Mouse (Mus musculus) hindbrain, embryonic 13.5 days (tissue): ENCODE measurements around the gene Robo3. TPM values are rescaled to one million over a fixed set of nuclear protein-coding genes. Genes with fewer than 3 reads are reported as not detected.

Experiments used
- ATAC-seq: fragments of 200-750 bp; cut with Nextera tagmentation; 2 replicates; pipeline ENCODE4 v1.8.0; 2017; ENCODE audit warnings: moderate TSS enrichment; ENCODE audit not compliant: low FRiP score
- H3K27ac ChIP-seq: fragments of 300-500 bp; sonication (generic); 2 replicates; pipeline ENCODE4 v1.5.1; 2015; ENCODE audit warnings: inconsistent platforms, mild to moderate bottlenecking, moderate library complexity
- H3K27me3 ChIP-seq: fragments of 300-500 bp; sonication (generic); 2 replicates; pipeline ENCODE4 v1.6.1; 2015; ENCODE audit warnings: mild to moderate bottlenecking, inconsistent platforms
- H3K36me3 ChIP-seq: fragments of 300-500 bp; sonication (generic); 2 replicates; pipeline ENCODE4 v1.6.1; 2015; ENCODE audit warnings: mild to moderate bottlenecking, inconsistent platforms
- H3K4me1 ChIP-seq: fragments of 300-500 bp; sonication (generic); replicated peaks from 2 replicates; pipeline ENCODE4 v1.6.1; 2015; ENCODE audit warnings: inconsistent platforms
- H3K4me2 ChIP-seq: fragments of 300-500 bp; sonication (generic); 2 replicates; pipeline ENCODE4 v1.6.1; 2015; ENCODE audit warnings: inconsistent platforms, mild to moderate bottlenecking, moderate library complexity
- H3K4me3 ChIP-seq: fragments of 300-500 bp; sonication (generic); 2 replicates; pipeline ENCODE4 v1.5.1; 2015; ENCODE audit warnings: mild to moderate bottlenecking, inconsistent platforms
- H3K9ac ChIP-seq: fragments of 300-500 bp; sonication (generic); 2 replicates; pipeline ENCODE4 v1.6.1; 2015; ENCODE audit warnings: mild to moderate bottlenecking, inconsistent platforms
- H3K9me3 ChIP-seq: fragments of 300-500 bp; sonication (generic); 2 replicates; pipeline ENCODE4 v1.6.1; 2016; ENCODE audit warnings: inconsistent platforms
- WGBS: fragments of 180-500 bp; shearing (Covaris S2); methylation state at CpG from one replicate; pipeline ENCODE4 v1.1.7; 2015; 5-methylcytosine and 5-hydroxymethylcytosine counted together
- polyA plus RNA-seq: library from polyadenylated mRNA; unstranded; fragments of >200 nt; fragmentation: Nextera tagmentation; extraction: Ambion mirVana; gene quantifications from 2 replicates; pipeline ENCODE4 v1.2.1, GENCODE M21; 2015

The Robo3 gene
- polyA plus RNA-seq, 1 experiment from 2014 or later, result 91.3 TPM

DNA sequence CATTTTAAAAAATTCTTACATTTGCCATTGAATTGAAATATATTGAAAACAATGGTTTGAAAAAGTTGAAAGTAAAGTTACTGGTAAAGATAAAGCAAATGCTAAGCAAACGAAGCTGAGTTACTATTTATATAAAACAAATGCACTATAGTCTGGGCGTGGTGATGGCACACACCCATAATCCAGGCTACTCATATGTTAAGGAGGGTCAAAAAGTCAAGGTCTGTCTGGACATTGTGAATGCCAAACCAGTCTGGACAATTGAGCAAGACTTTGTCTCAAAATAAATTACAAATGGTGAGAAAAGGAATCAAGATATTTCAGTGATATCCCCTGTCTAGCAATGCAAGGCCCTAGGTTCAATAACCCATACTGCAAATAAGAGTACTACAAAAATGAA, 42.2 kb downstream of the Robo3 start:
- Histone ChIP-seq H3K9me3 (no peaks in the 10 kb centered on the region), H3K27me3 (peaks cover 10% of the 10 kb centered on the region), H3K4me2 (no peak overlapping the region), H3K9ac (no peak overlapping the region), H3K27ac (no peak overlapping the region), H3K36me3 (no peaks in the 10 kb centered on the region), H3K4me3 (no peak overlapping the region), H3K4me1 (no peaks in the 10 kb centered on the region)
- no peak for ATAC-seq
- WGBS, result 60% methylated on average over 2 of the region's 2 CpGs

DNA sequence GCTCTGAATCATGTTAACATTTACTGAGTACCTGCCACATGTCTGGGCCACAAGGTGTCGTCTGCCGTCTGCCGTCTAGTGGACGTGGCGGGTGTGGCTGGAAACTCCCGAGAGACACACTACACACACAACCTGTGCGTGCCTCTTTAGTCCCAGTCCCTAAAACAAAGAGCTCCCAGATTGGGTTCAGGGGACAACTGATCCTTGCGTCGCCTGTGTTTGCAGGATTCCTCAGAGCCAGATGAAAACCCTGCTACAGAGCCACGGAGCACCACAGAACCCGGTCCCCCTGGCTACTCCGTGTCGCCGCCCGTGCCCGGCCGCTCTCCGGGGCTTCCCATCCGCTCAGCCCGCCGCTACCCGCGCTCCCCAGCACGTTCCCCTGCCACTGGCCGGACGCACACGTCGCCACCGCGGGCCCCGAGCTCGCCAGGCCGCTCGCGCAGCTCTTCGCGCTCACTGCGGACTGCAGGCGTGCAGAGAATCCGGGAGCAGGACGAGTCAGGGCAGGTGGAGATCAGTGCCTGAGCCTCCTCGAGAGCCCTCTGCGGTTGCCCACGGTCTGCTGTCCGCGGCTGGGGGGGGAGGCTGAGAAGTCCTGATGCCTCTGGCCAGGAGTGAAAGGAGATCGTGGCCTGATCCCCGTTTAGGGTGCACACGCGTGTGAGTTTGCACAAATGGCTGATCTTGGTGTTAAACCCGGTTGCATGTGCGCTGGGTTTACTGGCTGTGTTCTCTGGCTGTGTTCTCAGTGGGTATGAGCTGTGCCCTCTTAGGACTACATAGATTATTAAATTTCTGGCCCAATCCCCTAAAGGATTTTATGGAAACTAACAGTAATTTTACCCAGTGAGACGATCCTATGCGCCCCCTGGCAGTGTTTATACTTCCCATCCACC, 48.5 kb downstream of the Robo3 start:
- Histone ChIP-seq H3K36me3 (no peaks in the 10 kb centered on the region), H3K27ac (peak overlapping the region; percentile 60), H3K9me3 (no peaks in the 10 kb centered on the region), H3K4me1 (peaks cover 9% of the 10 kb centered on the region), H3K4me3 (peak overlapping the region; percentile 56), H3K9ac (peak overlapping the region; percentile 79), H3K27me3 (peaks cover 16% of the 10 kb centered on the region), H3K4me2 (peak overlapping the region; percentile 81)
- ATAC-seq, result peak; percentile 88
- WGBS, result 8% methylated on average over 47 of the region's 54 CpGs

DNA sequence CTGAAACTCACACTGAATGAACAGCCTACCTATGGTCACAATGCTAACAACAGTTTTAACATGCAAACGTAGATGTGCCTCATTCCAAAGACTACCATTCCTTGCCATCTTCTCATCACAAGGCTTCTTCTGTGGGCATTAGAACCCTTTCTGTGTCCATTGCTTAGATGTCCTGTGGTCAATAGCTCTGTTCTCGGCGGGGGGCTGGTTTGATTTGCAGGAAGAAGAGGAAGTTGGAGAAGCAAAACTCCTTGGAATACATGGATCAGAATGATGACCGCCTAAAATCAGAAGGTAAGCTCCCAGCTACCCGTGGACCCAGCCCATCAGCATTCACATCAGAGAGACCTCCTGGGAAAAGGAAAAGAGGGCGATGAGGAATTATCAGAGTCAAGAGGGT, 49.9 kb downstream of the Robo3 start:
- Histone ChIP-seq H3K4me2 (no peak overlapping the region), H3K36me3 (no peaks in the 10 kb centered on the region), H3K4me1 (peaks cover 9% of the 10 kb centered on the region), H3K9ac (no peak overlapping the region), H3K27ac (no peak overlapping the region), H3K27me3 (peaks cover 16% of the 10 kb centered on the region), H3K4me3 (no peak overlapping the region), H3K9me3 (no peaks in the 10 kb centered on the region)
- no peak for ATAC-seq
- WGBS, result 92% methylated on average over 6 of the region's 6 CpGs

DNA sequence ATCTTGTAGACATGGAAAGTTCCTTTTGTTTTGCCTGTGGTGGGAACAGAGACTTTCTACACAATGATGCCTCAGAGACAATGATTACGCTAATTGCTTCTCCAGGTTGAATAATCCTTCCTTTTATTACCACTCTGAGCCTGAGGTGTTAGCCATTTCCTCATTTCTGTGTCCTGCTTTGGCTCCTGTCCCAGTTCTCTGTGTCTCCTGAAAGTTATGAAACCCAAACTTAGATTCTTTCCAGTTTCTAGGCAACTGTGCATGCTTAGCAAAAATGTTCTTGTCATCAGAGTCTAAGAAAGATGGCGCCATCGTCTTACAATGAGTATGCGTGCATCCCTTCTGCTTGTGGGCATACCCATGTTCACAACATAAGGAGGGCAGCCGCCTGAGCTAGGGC, 57.3 kb downstream of the Robo3 start:
- no peaks in the 10 kb centered on the region for H3K36me3 ChIP-seq
- H3K4me2 ChIP-seq, result no peak overlapping the region
- no peak overlapping the region for H3K4me3 ChIP-seq
- WGBS, result 80% methylated on average over 5 of the region's 5 CpGs
- no peak overlapping the region for H3K27ac ChIP-seq
- no peaks in the 10 kb centered on the region for H3K4me1 ChIP-seq
- H3K9ac ChIP-seq, result no peak overlapping the region
- no peaks in the 10 kb centered on the region for H3K9me3 ChIP-seq
- H3K27me3 ChIP-seq, result no peaks in the 10 kb centered on the region
- ATAC-seq, result no peak

DNA sequence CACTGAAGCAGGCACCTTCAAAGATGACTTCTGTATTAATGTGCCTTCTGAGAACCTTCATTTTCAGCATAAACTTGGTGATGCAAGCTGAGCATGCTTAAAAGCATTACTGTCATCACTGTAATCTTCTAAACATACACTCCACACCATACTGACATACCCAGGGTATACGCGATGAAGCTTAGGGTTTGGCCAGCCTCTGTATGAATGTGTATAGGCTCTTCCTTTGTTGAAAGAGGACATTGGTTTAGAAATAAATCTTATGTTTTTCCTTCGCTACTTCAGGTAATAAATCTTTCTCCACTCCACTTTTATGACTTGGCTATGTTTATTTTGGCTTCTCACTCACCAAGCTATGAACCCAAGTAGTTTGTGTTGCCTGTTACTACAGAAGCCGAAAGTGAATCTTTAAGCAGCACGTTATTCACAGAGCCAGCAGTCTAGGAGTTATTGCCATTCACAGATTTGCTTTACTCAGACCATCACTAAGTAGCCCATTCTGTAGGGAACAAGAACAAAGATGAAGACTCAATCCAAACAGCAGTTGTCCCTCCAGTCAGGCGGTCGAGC, 61.7 kb downstream of the Robo3 start:
- Histone ChIP-seq H3K27ac (no peak overlapping the region), H3K36me3 (no peaks in the 10 kb centered on the region), H3K4me1 (no peaks in the 10 kb centered on the region), H3K4me3 (no peak overlapping the region), H3K4me2 (no peak overlapping the region), H3K9me3 (no peaks in the 10 kb centered on the region), H3K9ac (no peak overlapping the region), H3K27me3 (no peaks in the 10 kb centered on the region)
- 88% methylated on average over 7 of the region's 7 CpGs for WGBS
- ATAC-seq, result no peak

DNA sequence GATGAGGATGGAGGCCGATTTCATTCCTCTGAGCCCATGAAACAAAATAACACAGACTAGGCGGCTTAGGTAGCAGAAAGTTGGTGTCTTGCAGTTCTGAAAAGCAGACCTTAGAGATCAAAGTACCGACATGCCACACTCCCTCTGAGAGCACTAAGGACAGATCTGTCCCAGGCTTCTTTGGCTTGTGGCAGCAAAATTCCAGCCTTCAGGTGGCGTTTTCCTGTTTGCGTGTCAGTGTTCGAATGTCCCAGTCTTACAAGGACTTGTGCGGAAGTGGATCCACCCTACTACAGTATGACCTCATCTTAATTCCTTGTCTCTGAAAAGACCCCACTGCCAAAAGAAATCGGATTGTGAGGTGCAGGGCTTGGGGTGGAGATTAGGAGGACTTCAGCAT, 64.2 kb downstream of the Robo3 start:
- Histone ChIP-seq H3K27me3 (no peaks in the 10 kb centered on the region), H3K27ac (no peak overlapping the region), H3K4me3 (no peak overlapping the region), H3K9me3 (no peaks in the 10 kb centered on the region), H3K36me3 (no peaks in the 10 kb centered on the region), H3K9ac (no peak overlapping the region), H3K4me2 (peak overlapping the region; percentile 1; the same call in 1 of the 2 replicates), H3K4me1 (no peaks in the 10 kb centered on the region)
- no peak for ATAC-seq
- WGBS, result 88% methylated on average over 8 of the region's 8 CpGs

DNA sequence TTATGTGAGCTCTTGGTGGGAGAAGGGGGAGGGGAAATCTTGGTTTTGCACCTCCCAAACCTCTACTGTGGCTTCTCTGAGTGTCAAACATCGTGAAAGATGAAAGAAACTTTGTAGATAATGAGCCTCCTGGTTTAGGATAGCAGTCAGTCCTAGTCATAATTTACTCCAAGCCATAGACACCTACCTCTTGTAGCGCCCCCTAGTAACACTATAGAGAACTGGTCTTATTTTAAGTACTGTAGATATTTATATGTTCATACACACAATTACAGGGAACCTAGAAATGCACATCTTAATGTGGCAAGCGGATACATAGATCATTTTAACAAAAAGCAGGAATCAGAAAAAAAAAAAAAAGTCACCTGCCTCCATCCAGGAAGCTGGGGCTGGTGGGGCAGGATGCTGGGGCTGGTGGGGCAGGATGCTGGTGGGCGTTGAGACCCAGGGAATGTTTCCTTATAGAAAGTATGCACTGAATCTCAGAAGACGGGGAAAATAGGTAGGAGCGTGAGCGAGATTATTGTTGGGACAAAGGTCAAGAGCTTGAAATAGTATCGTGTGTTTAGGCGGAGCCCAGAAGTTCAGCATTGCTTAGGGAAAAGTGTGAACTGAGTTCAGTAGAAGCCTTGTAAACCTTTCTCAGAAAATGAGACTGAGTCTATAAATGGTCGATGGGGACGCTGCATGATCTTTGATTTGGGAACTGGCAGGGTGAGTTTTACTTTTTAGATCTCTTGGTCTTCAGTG, 64.8 kb downstream of the Robo3 start:
- no peak overlapping the region for H3K9ac ChIP-seq
- H3K27me3 ChIP-seq, result no peaks in the 10 kb centered on the region
- H3K4me2 ChIP-seq, result peak overlapping the region; percentile 1; the same call in 1 of the 2 replicates
- 90% methylated on average over 11 of the region's 11 CpGs for WGBS
- H3K36me3 ChIP-seq, result no peaks in the 10 kb centered on the region
- 0 out of 2 replicates have a peak overlapping the region, but pooled peaks have one; percentile 8 for H3K4me3 ChIP-seq
- no peak for ATAC-seq
- H3K4me1 ChIP-seq, result no peaks in the 10 kb centered on the region
- no peaks in the 10 kb centered on the region for H3K9me3 ChIP-seq
- peak overlapping the region; percentile 77 for H3K27ac ChIP-seq

DNA sequence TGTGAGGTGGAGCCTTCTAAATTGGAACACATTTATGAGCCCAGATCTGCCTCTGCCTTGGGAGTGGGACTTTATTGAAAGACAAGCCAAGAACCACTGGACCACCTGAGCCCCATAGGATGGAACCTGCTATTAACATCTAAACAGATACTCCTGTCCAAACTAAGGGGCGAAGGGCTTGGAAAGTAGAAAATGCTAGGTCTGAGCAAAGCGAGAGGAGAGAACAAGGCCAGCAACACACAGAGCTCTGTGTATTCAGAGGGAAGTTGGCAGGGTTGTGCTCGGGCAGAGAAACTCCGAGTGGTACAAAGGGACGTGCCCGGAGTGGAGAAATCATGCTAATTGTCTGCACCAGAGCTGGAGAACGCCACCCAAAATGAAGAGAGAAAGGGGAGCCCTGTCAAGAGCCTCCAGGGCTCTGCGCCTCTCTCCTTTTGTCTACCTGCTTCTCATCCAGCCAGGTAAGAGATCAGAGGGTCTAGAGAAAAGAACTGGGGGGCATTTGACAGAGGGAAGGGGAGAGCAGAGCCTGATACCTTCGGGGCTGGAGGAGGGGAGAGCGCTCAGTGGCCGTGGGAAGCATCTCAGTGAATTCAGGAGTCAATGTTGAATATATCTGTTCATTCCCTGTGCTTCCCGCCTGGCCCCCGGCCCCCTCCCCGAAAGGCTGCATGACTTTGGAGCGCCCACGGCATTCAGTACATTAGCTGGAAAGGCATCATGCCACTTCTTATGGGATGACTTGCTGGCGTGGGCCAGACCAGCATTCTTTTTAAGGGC, 65.6 kb downstream of the Robo3 start, which contains the start of gene Hepacam:
TSS of gene Hepacam (plus strand) at position 51 of the 780 bp plus-strand sequence.
- H3K4me3 ChIP-seq, result 0 out of 2 replicates have a peak within 1 kb of the TSS, but pooled peaks have one; percentile 8
- no peaks in the 10 kb centered on the region for H3K36me3 ChIP-seq
- 83% methylated on average over 17 of the region's 17 CpGs for WGBS
- H3K27ac ChIP-seq, result peak within 1 kb of the TSS; percentile 77
- H3K9ac ChIP-seq, result no peak within 1 kb of the TSS
- ATAC-seq, result peak; percentile 69; the same call in 1 of the 2 replicates
- no peaks in the 10 kb centered on the region for H3K4me1 ChIP-seq
- H3K27me3 ChIP-seq, result no peaks in the 10 kb centered on the region
- H3K4me2 ChIP-seq, result no peak within 1 kb of the TSS
- H3K9me3 ChIP-seq, result no peaks in the 10 kb centered on the region

DNA sequence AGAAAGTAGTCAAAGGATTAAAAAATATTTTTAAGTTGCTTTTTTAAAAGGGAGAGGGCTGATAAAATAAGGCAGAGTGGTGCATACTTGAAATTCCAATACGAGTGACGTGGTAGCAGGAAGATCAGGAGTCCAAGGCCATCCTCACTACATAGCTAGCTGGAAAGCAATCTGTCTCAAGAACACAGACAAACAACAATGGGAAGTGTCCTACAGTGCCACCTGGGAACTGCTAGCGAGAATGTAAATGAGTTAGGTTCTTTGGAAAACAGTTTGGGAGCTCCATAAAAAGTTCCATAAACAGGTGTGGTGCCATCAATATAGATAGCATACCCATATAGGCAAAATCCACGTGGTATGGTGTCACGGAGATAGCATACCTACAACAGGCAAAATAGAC, 67.3 kb downstream of the Robo3 start:
- Histone ChIP-seq H3K27me3 (no peaks in the 10 kb centered on the region), H3K9me3 (no peaks in the 10 kb centered on the region), H3K36me3 (no peaks in the 10 kb centered on the region), H3K27ac (no peak overlapping the region), H3K4me3 (no peak overlapping the region), H3K4me1 (0 out of 2 replicates have a peak, but pooled peaks cover 2% of the 10 kb centered on the region), H3K9ac (no peak overlapping the region), H3K4me2 (no peak overlapping the region)
- WGBS, result 76% methylated on average over 5 of the region's 5 CpGs
- no peak for ATAC-seq
